Mouse (Mus musculus): ENCODE data around the gene Bag1. TPM values are rescaled to one million over a fixed set of nuclear protein-coding genes. Genes with fewer than 3 reads are reported as not detected.

Bag1 gene
- total and polyA plus RNA-seq, 3 experiments: 194 to 235 TPM; not detected in 1

DNA sequence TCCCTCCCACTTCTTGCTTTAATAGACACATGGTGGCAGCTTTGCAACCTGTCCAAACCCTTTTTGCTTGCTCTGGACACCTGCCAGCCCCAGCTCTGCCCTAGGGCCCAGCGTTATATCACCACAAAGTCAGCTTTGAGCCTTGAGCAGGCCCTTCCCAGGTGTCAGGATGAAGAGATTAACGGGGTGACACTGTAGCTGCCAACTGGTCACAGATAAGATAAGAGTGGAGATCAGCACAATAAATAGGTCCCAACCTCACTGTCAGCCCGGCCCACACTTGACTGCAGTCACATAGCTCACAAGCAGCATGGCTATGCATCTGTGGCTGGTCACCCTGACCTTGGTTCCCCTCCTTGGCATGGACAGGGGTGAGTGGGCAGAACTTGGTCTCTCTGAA is 28.3 kb downstream of the Bag1 start, which contains the start of gene Spink4 (continued):
- TF ChIP-seq MXI1 (IDR thresholded peaks at IDR 0.05; ENCODE audit: low read depth, low read length) (0 out of 2 replicates have a peak, but pooled peaks have one; percentile 45), USF1 (IDR thresholded peaks at IDR 0.05; ENCODE audit: low read depth, low read length) (no peak)

DNA sequence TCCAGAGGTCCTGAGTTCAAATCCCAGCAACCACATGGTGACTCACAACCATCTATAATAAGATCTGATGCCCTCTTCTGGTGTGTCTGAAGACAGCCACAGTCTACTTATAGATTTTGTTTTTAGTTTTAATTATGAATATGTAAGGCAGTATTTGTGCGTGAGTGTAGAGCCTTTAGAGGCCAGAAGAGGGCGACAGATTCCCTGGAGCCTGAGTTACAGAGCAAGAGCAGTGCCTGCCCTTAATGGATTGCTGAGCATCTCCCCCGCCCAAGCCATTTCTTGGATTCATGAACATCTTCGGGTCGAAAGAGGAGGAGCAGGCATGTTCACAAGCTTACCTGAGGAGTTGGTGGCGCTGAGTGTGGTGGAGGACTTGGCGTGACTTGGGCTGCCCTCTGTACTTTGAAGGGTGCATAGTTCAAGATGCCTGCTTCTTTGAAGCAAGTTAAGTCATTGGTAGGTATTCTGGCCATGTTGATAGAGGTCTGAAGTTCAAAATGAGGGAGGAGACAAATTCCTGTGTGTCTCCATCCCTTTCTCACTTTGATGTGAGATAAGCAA is 31.4 kb downstream of the Bag1 start:
- H3K27ac ChIP-seq (ENCODE audit: control insufficient read depth, low read depth, low read length): no peak overlapping the region
- no peaks in the 10 kb centered on the region for H3K27me3 ChIP-seq (ENCODE audit: control insufficient read depth in 1 of 2, insufficient read depth in 2 of 2, low read length in 2 of 2)
- H3K9me3 ChIP-seq (replicated peaks; ENCODE audit: insufficient read depth, low read length): no peaks in the 10 kb centered on the region
- no peaks in the 10 kb centered on the region for H3K79me2 ChIP-seq (ENCODE audit: control insufficient read depth, insufficient read depth, low read length, poor library complexity)
- no peak overlapping the region for H3K9ac ChIP-seq (ENCODE audit: control insufficient read depth, low read depth, low read length, poor library complexity, severe bottlenecking)
- H3K4me3 ChIP-seq (ENCODE audit: control insufficient read depth in 1 of 2, insufficient read depth in 1 of 2, low read depth in 2 of 2, low read length in 2 of 2): no peak overlapping the region
- DNase-seq (ENCODE audit: low read depth, low spot score): peak; percentile 37
- peaks cover 0 to 12% of the 10 kb centered on the region in 2 experiments; a peak in 2 of 4 replicates for H3K36me3 ChIP-seq (ENCODE audit: control insufficient read depth in 1 of 2, insufficient read depth in 2 of 2, low read length in 2 of 2)
- peak; percentile 24; the same call in 1 of the 2 replicates for TF ChIP-seq SMC3 (IDR thresholded peaks at IDR 0.05; ENCODE audit: low read depth, low read length)
- TF ChIP-seq HCFC1 (IDR thresholded peaks at IDR 0.05; ENCODE audit: low read depth, low read length): no peak
- TF ChIP-seq CTCF (IDR thresholded peaks at IDR 0.05 in 2 of 3, conservative IDR thresholded peaks at IDR 0.05 in 1 of 3; ENCODE audit: control insufficient read depth in 1 of 3, insufficient read depth in 1 of 3, low read depth in 2 of 3, low read length in 3 of 3, poor library complexity in 1 of 3, severe bottlenecking in 1 of 3): peak; percentile 35 to 40 (median 37); a peak in 5 of 6 replicates
- peaks cover 11 to 23% of the 10 kb centered on the region in 2 experiments for H3K4me1 ChIP-seq (ENCODE audit: control insufficient read depth in 1 of 2, insufficient read depth in 2 of 2, low read length in 2 of 2)

DNA sequence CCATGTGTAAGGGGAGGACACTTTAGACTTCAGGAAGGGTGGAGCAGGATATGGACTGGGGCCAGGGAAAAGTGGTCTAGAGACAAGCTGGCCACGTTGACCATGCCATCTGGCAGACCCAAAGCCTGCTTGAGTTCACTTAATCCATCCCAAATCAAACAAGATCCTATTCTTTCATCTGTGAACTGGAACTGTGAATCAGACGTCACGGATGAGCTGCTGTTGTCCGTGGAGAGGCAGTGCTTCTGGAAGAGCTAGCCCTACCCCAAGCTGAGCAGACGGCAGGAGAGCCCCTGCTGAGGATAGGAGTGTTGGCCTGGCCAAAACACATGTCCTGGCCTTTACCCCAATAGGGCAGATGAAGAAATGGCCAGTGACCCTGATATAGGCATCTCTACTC is 32.1 kb downstream of the Bag1 start:
- no peak overlapping the region for H3K4me3 ChIP-seq (ENCODE audit: control insufficient read depth in 1 of 2, insufficient read depth in 1 of 2, low read depth in 2 of 2, low read length in 2 of 2)
- no peaks in the 10 kb centered on the region for H3K9me3 ChIP-seq (replicated peaks; ENCODE audit: insufficient read depth, low read length)
- H3K9ac ChIP-seq (ENCODE audit: control insufficient read depth, low read depth, low read length, poor library complexity, severe bottlenecking): no peak overlapping the region
- H3K79me2 ChIP-seq (ENCODE audit: control insufficient read depth, insufficient read depth, low read length, poor library complexity): no peaks in the 10 kb centered on the region
- DNase-seq (ENCODE audit: low read depth, low spot score): no peak
- peaks cover 11 to 23% of the 10 kb centered on the region in 2 experiments for H3K4me1 ChIP-seq (ENCODE audit: control insufficient read depth in 1 of 2, insufficient read depth in 2 of 2, low read length in 2 of 2)
- peaks cover 0 to 12% of the 10 kb centered on the region in 2 experiments; a peak in 2 of 4 replicates for H3K36me3 ChIP-seq (ENCODE audit: control insufficient read depth in 1 of 2, insufficient read depth in 2 of 2, low read length in 2 of 2)
- no peaks in the 10 kb centered on the region for H3K27me3 ChIP-seq (ENCODE audit: control insufficient read depth in 1 of 2, insufficient read depth in 2 of 2, low read length in 2 of 2)
- no peak overlapping the region for H3K27ac ChIP-seq (ENCODE audit: control insufficient read depth, low read depth, low read length)
- TF ChIP-seq MAFK (IDR thresholded peaks at IDR 0.05; ENCODE audit: borderline replicate concordance, low read depth, low read length) (no peak), CTCF (IDR thresholded peaks at IDR 0.05 in 2 of 3, conservative IDR thresholded peaks at IDR 0.05 in 1 of 3; ENCODE audit: control insufficient read depth in 1 of 3, insufficient read depth in 1 of 3, low read depth in 2 of 3, low read length in 3 of 3, poor library complexity in 1 of 3, severe bottlenecking in 1 of 3) (no peak), ETS1 (IDR thresholded peaks at IDR 0.05; ENCODE audit: low read depth, low read length) (no peak), MAX (IDR thresholded peaks at IDR 0.05; ENCODE audit: low read length) (no peak), CHD1 (IDR thresholded peaks at IDR 0.05; ENCODE audit: low read depth, low read length) (no peak), MYB (IDR thresholded peaks at IDR 0.05; ENCODE audit: low read depth, low read length) (no peak), SMC3 (IDR thresholded peaks at IDR 0.05; ENCODE audit: low read depth, low read length) (no peak), RCOR1 (IDR thresholded peaks at IDR 0.05; ENCODE audit: low read depth, low read length) (no peak), JUND (IDR thresholded peaks at IDR 0.05; ENCODE audit: low read depth, low read length) (no peak), USF1 (IDR thresholded peaks at IDR 0.05; ENCODE audit: low read depth, low read length) (no peak), NRF1 (IDR thresholded peaks at IDR 0.05; ENCODE audit: insufficient read depth, low read depth, low read length, poor library complexity, severe bottlenecking) (no peak), GATA1 (IDR thresholded peaks at IDR 0.05; ENCODE audit: low read depth, low read length) (no peak), GABPA (IDR thresholded peaks at IDR 0.05; ENCODE audit: low read depth, low read length) (no peak), MEF2A (IDR thresholded peaks at IDR 0.05; ENCODE audit: extremely low read depth, insufficient replicate concordance, low read depth, low read length, poor library complexity, severe bottlenecking) (no peak), KAT2A (conservative IDR thresholded peaks at IDR 0.05; ENCODE audit: low read depth, low read length) (no peak), ELF1 (IDR thresholded peaks at IDR 0.05; ENCODE audit: low read depth, low read length) (no peak), CHD2 (IDR thresholded peaks at IDR 0.05; ENCODE audit: low read length) (no peak), E2F4 (IDR thresholded peaks at IDR 0.05; ENCODE audit: borderline replicate concordance, low read depth, low read length) (no peak), TBP (IDR thresholded peaks at IDR 0.05; ENCODE audit: low read depth, low read length) (no peak)

Measured in MEL (cell line).